Mouse (Mus musculus): ENCODE measurements around the gene Ccdc6.

- TF ChIP-seq CTCF (IDR thresholded peaks at IDR 0.05; ENCODE audit: low read depth, low read length) (no peak), POLR2A (IDR thresholded peaks at IDR 0.05; ENCODE audit: extremely low read depth, insufficient read depth, low read length) (no peak)
These were observed 15.3 kb upstream of the Ccdc6 start for GRCm38 (mm10) chr10:70081564-70082175.
